Mouse (Mus musculus) lung, adult 18-20 months (tissue): ENCODE results near the gene Zfp39.
A peak's percentile ranks its signal among the peaks of the same experiment; 100 is the strongest.
"Not testable (repeated sequence)": the region's sequence is repeated elsewhere in the genome, so short reads cannot be mapped to it uniquely, and the experiment has no call there.

ENCODE experiments used
- DNase-seq, 2 experiments: peaks; one replicate each; pipeline ENCODE4 v3.0.0; 2022; ENCODE audit warnings: mixed read lengths in 2 of 2

The Zfp39 gene

GRCm38 (mm10) chr11:58918759-58919158 is 14.7 kb upstream of the Zfp39 start:
- no peak for DNase-seq

GRCm38 (mm10) chr11:58917745-58918366 is 13.8 kb upstream of the Zfp39 start, which contains the start of gene Btnl10:
Gene Btnl10, plus strand, starts transcription at chr11:58917908.
- no peak for DNase-seq

GRCm38 (mm10) chr11:58916879-58917744 is 13.1 kb upstream of the Zfp39 start:
- DNase-seq = peak in 1 of 2 experiments; percentile 51

- peak in 1 of 2 experiments; percentile 23 for DNase-seq
Observed at GRCm38 (mm10) chr11:58914461-58915028, 10.5 kb upstream of the Zfp39 start.

GRCm38 (mm10) chr11:58913776-58914175 is 9.8 kb upstream of the Zfp39 start:
- no peak for DNase-seq

GRCm38 (mm10) chr11:58904838-58905237 is 813 bp upstream of the Zfp39 start:
- DNase-seq = peak in 1 of 2 experiments; percentile 29

- DNase-seq = no peak
Observed at GRCm38 (mm10) chr11:58904410-58904718, 339 bp upstream of the Zfp39 start.

- DNase-seq = no peak
Observed at GRCm38 (mm10) chr11:58901080-58901479, 2.9 kb downstream of the Zfp39 start.

- peak in 1 of 2 experiments; percentile 32 for DNase-seq
Observed at GRCm38 (mm10) chr11:58897485-58897884, 6.5 kb downstream of the Zfp39 start.

- DNase-seq = no peak
Observed at GRCm38 (mm10) chr11:58894456-58894855, 9.6 kb downstream of the Zfp39 start.

GRCm38 (mm10) chr11:58890511-58890910 is 13.5 kb downstream of the Zfp39 start:
- DNase-seq = no peak

- DNase-seq = no peak
Observed at GRCm38 (mm10) chr11:58883756-58884155, 20.3 kb downstream of the Zfp39 start.

GRCm38 (mm10) chr11:58870961-58871360 is 33.1 kb downstream of the Zfp39 start:
- no peak for DNase-seq

- DNase-seq = no peak
Observed at GRCm38 (mm10) chr11:58867954-58868330, 36.1 kb downstream of the Zfp39 start.

GRCm38 (mm10) chr11:58867039-58867953 is 36.7 kb downstream of the Zfp39 start, which contains the start of gene 2810021J22Rik:
Gene 2810021J22Rik, plus strand, starts transcription at chr11:58867216.
- DNase-seq = peak; percentile 80 to 83

- DNase-seq = no peak
Observed at GRCm38 (mm10) chr11:58860744-58861143, 43.3 kb downstream of the Zfp39 start.

- DNase-seq = no peak
Observed at GRCm38 (mm10) chr11:58849731-58850130, 54.3 kb downstream of the Zfp39 start.

- DNase-seq = no peak
Observed at GRCm38 (mm10) chr11:58847636-58848035, 56.4 kb downstream of the Zfp39 start.

- peak; percentile 90 to 93 for DNase-seq
Observed at GRCm38 (mm10) chr11:58846919-58847461, 57.0 kb downstream of the Zfp39 start, which contains the start of gene Gm12258. Gene Gm12258, plus strand, starts transcription at chr11:58847158.

GRCm38 (mm10) chr11:58838951-58839350 is 65.1 kb downstream of the Zfp39 start, which contains the start of gene Olfr311:
Gene Olfr311, plus strand, starts transcription at chr11:58839251.
- not testable (repeated sequence) for DNase-seq
